Mouse (Mus musculus): ENCODE measurements around the gene Shisal2a.

The Shisal2a gene

DNA sequence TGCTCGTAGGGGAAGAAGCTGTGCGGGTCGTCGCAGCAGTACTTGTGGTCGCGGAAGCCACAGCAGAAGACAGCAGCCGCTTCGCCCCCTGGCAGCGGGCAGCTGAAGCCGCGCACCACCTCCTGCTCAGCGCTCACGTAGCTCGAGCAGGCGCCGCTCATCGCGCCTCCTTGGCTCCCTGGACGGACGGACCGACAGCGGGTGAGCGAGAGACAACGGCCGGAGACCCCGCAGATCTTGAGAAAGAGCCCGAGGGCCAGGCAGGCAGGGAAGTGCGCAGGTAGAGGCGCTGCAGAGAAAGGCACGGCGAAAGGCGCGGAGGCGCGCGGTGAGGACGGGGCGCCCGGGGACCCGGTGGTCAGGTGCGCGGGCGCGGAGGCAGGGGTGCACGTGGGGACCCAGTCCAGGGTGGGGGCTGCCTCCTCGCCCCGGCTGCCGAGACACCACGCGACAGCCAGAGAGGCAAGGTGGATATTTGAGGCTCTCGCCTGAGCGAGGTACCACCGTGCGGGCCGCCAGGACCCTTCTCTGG, at the start of gene Shisal2a:
Gene Shisal2a (minus strand): TSS at position 167 of the 532 bp plus-strand sequence.
- DNase-seq, result no peak

- DNase-seq, result no peak
These were observed 48.4 kb upstream of the Shisal2a start for GRCm38 (mm10) chr4:108431561-108431936.

GRCm38 (mm10) chr4:108430656-108431560, 47.8 kb upstream of the Shisal2a start:
- DNase-seq, result no peak

GRCm38 (mm10) chr4:108428341-108428721, 45.2 kb upstream of the Shisal2a start:
- no peak for DNase-seq

DNA sequence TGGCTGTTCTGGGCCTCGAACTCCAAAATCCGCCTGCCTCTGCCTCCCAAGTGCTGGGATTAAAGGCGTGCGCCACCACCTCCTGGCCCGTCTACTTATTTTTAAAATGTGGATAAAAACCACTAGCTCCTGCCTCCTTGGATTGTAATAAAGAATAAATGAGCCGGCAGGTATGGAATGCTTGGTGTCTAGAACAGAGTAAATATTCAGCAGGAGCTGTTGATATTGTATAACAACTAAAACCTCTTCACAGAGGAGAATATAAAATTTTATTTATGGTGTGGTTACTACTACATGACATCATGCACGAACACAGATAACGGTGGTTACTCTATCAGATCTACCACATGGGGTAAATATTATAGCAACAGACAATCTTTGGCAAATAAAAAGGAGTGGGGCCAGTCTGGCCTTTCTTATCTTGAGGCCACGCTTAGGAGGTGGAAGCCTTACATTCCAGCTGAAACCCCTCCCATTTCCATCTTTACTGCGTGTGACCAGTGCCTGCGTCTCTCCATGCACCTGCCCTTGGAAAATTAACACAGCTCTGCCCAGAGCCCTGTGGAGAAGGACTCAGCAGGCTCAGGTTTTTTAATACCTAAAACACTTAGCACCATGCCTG, 44.7 kb upstream of the Shisal2a start:
- no peak for DNase-seq

- DNase-seq, result no peak
These were observed 41.4 kb upstream of the Shisal2a start for GRCm38 (mm10) chr4:108424587-108424986.

- DNase-seq, result no peak
These were observed 24.5 kb upstream of the Shisal2a start for GRCm38 (mm10) chr4:108407621-108408020.

- no peak for DNase-seq
These were observed 23.8 kb upstream of the Shisal2a start, which contains the start of gene Gpx7 for GRCm38 (mm10) chr4:108406861-108407401. TSS of gene Gpx7 (minus strand) at chr4:108406961.

DNA sequence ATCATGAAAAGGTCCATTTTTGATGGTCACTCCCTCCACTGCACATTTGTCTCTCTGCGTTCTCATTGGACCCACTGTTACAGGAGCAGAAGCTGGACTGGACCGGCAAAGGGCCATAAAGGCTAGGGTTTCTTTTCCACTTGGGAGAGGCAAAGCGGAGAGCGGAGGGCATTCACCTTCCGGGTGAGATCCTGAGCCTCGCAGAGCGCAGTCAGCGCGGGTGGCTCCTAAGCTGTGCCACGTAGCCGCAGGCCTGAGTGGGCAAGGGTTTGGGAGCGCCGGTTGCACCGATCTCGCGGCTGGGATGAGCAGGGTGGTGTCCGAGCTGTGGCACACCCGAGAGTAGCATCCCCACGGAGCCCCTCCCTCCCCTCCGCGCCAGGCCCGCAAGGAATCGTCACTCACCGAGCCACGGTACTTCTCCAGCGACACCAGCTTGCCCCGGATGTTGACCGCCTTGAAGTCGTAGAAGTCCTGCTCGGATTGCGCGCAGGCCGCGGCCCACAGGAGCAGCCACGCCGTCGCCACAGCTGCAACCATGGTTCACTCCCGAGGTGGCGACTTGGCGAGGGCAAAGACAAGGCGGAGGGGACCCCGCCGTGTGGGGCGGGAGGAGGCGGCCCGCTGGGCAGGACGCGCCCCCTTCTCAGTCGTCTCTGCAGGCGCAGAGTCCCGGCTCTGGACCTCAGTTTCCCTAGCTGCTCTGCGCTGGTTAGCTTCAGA, 23.1 kb upstream of the Shisal2a start:
- DNase-seq, result peak; percentile 74 to 76

DNA sequence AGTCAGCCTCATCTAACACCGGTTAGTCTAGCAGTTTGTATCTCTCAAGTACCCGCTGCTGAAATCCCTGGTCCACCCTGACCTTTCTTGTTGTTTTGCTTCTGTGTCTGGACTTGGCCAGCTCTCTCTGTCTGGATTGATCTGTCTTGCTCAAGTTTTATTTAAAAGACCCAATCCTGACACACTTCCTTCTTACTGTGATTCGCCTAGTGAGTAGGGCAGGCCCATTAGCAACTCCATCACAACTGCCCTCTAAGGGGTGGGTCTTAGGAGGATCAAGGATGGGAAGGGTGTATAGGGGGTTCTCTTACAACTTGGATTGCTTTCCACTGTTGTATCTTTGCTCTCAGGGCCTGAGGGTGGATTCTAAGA, 22.6 kb upstream of the Shisal2a start:
- DNase-seq, result no peak

DNA sequence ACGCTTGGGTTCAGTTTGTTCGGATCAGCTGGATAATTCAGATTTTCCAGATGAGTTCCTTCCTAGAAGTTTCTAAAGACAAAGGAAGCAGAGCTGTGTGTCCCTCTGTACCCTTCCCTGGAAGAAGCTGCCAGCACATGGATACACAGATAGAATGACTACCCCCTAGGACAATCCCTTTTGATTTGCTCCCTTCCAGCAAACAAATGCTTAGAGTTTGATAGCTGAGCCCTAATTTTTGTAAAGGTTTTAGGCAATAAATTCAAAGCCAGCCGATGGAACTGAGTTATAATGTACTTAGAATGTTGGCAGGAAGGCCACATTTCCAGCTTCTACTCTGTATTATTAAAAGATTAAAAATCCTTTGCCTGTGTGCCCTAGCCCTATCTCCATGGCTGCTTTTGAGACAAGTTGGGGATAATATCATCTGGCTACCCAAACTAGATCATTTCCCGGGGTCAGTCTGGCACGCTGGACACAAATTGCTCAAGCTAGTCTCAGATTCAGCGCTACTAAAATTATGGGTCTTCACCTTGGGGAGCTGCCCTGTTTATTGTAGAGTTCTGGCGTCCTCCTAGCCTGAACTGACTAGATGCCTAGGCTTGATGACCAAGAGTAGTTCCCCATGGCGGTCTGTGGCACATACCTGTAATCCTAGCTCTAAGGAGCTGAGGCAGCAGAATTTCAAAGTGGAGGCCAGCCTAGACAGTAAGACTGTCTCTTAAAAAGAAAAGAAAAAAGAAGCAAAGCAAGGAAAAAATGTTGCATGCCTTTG, 20.9 kb upstream of the Shisal2a start:
- DNase-seq, result no peak

GRCm38 (mm10) chr4:108400395-108400794, 17.2 kb upstream of the Shisal2a start:
- no peak for DNase-seq

DNA sequence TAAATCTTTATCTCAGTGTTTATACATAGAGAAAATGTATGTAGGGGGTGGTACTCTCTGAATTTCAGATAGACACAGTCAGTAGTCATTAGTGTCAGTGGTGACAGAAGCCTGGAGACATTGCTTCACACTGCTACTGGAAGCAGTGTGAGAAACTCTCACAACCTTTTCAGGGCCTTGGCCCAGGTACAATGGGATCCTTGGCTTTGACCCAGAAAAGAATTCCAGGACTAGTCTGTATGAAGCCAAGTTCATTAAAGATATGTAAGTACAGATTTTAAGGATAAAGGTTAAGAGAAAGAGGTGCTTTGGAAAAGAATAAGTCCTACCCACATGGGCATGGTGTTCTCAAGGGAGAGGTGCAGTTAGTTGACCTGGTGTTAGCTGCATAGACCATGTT, 11.1 kb upstream of the Shisal2a start:
- DNase-seq, result no peak

- DNase-seq, result no peak
These were observed 9.4 kb upstream of the Shisal2a start for GRCm38 (mm10) chr4:108392558-108392957.

GRCm38 (mm10) chr4:108391124-108391523, 8.0 kb upstream of the Shisal2a start:
- no peak for DNase-seq

DNA sequence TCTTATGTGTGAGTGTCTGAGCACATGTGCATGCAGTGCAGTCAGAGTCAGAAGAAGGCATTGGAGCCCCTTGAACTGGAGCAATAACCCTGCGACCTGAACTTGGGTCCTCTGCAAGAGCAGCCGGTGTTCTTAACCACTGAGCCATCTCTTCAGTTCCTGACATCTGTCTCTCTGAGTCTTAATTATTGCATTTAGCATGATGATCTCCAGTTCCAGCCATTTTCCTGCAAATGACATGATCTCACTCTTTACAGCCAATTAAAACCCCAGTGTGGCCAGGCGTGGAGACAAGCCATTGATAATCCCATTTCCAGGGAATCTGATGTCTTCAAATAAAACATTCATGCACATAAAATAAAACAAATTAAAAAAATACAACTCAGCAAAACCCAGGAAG, 5.6 kb upstream of the Shisal2a start:
- DNase-seq, result no peak

DNA sequence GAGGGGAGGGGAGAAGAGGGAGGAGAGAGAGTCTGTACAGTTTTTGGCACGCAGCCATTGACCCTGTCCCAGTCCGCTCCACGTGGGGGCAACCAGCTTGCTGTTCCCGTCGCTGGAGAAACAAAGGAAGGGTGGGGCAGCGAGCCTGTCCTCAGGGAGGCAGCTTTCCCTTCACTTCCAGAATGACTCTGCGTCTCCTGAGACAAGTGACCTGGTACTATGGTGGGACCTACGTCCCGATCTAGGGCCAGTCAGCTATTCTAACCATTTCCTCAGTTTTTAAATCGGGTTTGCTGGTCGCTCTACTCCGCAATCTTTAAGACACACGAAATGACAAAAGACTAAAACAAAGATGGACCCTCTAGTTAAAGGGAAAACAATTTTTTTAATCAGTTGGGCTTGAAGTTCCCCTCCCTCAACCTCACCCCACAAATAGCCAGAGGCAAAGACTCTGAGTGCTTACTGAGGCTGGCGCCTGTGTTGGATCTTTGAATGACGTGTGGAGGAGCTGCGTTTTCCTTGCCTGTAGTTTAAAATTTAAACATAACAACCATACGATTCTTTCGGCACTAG, 4.6 kb upstream of the Shisal2a start:
- DNase-seq, result peak; percentile 40 to 56

GRCm38 (mm10) chr4:108387106-108387505, 4.0 kb upstream of the Shisal2a start:
- DNase-seq, result no peak

GRCm38 (mm10) chr4:108386087-108386486, 2.9 kb upstream of the Shisal2a start:
- no peak for DNase-seq

DNA sequence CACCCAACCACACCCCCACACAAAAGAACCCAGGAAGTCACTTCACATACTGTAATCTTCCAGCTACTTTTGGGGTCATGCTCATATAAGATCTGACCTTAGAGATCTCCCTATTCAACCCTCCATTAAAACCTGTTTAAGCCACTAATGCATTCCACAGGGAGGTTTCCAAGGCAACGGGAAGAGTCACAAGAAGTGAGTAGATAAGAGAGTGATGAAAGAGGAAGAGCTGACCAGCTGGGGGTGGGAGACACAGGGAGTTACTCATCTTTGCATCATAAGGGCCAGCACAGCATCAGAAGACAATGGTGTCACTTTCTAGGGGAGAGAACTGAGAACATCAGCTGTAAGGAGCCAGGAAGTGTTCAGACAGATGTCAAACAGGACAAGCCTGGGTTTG, 3.0 kb downstream of the Shisal2a start:
- no peak for DNase-seq

DNA sequence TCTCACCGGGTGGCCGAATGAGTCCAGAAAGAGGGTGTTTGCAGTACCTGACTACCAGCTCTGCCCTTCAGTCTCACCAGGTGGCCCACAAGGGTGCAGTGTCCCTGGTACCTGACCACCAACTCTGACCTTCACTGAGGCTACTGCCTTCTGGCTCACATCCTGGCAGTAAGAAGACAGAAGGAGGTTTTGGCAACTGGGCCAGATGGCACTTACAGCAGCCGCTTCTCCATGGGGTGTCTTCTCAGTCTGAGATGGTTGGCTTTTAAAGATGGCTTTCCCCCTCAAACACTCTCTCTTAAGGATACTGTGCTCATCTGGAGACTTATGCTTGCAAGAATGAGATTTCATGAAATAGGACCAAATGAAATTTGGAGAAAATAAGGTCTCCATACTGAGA, 3.7 kb downstream of the Shisal2a start:
- DNase-seq, result no peak

DNA sequence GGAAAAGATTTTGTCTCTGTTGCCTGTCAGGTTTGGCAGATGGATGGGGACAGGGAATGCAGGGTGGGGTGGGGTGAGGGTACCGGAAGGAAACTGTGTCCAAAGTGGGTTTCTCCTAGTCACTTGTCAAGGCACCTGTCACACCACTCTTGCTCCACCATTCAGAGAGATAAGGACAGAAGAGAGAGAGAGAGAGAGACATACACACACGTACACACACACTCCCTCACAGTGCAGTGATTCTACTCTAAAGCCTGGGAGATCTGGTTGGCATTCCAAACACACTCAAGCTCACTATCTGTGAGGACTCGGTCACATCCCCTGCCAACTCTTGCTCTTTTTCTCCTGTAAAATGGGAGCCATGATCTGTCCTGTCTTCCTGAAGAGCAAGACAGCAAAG, 11.0 kb downstream of the Shisal2a start:
- no peak for DNase-seq
